9 mouse cellular contexts compared by ENCODE assay signal in the genomic region with DNA sequence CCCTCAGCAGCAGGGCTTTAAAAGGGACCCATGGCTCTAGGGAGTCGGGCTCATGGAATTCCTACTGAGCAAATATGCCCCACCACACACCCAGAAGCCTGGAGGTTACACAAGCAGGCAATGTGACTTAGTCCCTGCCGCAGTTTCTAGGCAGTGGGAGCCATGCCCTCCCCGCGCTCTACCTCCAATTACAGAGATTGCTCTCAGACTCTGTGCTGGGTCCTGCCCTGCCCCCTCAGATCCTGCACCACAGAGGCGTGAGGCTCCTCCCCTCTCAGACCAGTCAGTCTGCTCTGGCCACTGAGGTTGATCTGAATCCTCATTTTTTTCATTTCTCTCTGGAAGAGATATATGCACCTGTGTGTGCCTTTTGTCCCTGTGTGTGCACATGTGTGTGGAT. TPM values are rescaled to one million over a fixed set of nuclear protein-coding genes. Genes with fewer than 3 reads are reported as not detected.
DNase-seq lines count a peak whose midpoint lies in the region; ATAC-seq and TF ChIP-seq lines count a peak whose summit lies in the region.
"Had no signal": no experiment of that assay in that cellular context is flagged by ENCODE, and none has a peak within 500 bp of the region (broad histone marks: within the 10 kb centered on the region; RNA-seq: fewer than 3 reads in every experiment).

No protein-coding gene starts in this region.

- H3K9ac ChIP-seq in forebrain, postnatal 0 days = no peak overlapping the region
- no peak overlapping the region for H3K9ac ChIP-seq in forebrain, embryonic 12.5 days

- H3K36me3 ChIP-seq in forebrain, postnatal 0 days (ENCODE audit: insufficient read depth) = no peaks in the 10 kb centered on the region
- no peaks in the 10 kb centered on the region for H3K36me3 ChIP-seq in forebrain, embryonic 12.5 days (replicated peaks)

- no peak for DNase-seq in forebrain, postnatal 0 days
- peak; percentile 71 for DNase-seq in 416B (ENCODE audit: low read depth)
- DNase-seq in fibroblast of lung, adult 2 months (ENCODE audit: low read depth) = peak; percentile 52
- no peak for DNase-seq in testis, postnatal 10 days (ENCODE audit: low spot score)
- DNase-seq in thymus, postnatal 14 days = no peak
- DNase-seq in right cerebral cortex, adult 2 months (ENCODE audit: low spot score in 2 of 2) = no peak
- DNase-seq: kidney, postnatal 36 days had no signal

- no peak overlapping the region for H3K27ac ChIP-seq in forebrain, postnatal 0 days (ENCODE audit: low read depth, low read length)
- no peak overlapping the region for H3K27ac ChIP-seq in forebrain, embryonic 12.5 days

- 9% methylated on average over 5 of the region's 5 CpGs for WGBS in forebrain, postnatal 0 days
- 1% methylated on average over 5 of the region's 5 CpGs for WGBS in forebrain, embryonic 12.5 days

- TF ChIP-seq CTCF in forebrain, postnatal 0 days (IDR thresholded peaks at IDR 0.05; ENCODE audit: low read depth) = no peak

- ATAC-seq in forebrain, postnatal 0 days = peak; percentile 43
- no peak for ATAC-seq in forebrain, embryonic 12.5 days (ENCODE audit: low FRiP score)
- peak; percentile 61 for ATAC-seq in megakaryocyte progenitor cell, adult 5-6 weeks (replicated peaks; ENCODE audit: poor library complexity)

- no peaks in the 10 kb centered on the region for H3K27me3 ChIP-seq in forebrain, postnatal 0 days (ENCODE audit: insufficient read depth, low read length)
- no peaks in the 10 kb centered on the region; the same call in 1 of the 2 replicates for H3K27me3 ChIP-seq in forebrain, embryonic 12.5 days

- no peaks in the 10 kb centered on the region for H3K9me3 ChIP-seq in forebrain, postnatal 0 days (ENCODE audit: low read length)
- H3K9me3 ChIP-seq in forebrain, embryonic 12.5 days = peaks cover 1% of the 10 kb centered on the region; the same call in 1 of the 2 replicates

- no peak overlapping the region for H3K4me2 ChIP-seq in forebrain, postnatal 0 days (ENCODE audit: low read depth)
- no peak overlapping the region for H3K4me2 ChIP-seq in forebrain, embryonic 12.5 days

- no peaks in the 10 kb centered on the region for H3K4me1 ChIP-seq in forebrain, postnatal 0 days (ENCODE audit: insufficient read depth)
- H3K4me1 ChIP-seq in forebrain, embryonic 12.5 days = peaks cover 10% of the 10 kb centered on the region

- no peak overlapping the region for H3K4me3 ChIP-seq in forebrain, postnatal 0 days (ENCODE audit: low read depth, low read length)
- no peak overlapping the region for H3K4me3 ChIP-seq in forebrain, embryonic 12.5 days (replicated peaks)

RNA-seq across cellular contexts. Expression of gene Creg2, which starts 14.6 kb away (rescaled TPM):
- 9.8 and 13.1 TPM in 2 replicates for total RNA-seq in forebrain, postnatal 0 days (2014; rRNA removed)
- 2.8 and 6.9 TPM in 2 replicates for polyA plus RNA-seq in forebrain, postnatal 0 days (2015; fragmentation: Nextera tagmentation; extraction: Ambion mirVana)
- 0.22 and 0.38 TPM in 2 replicates for polyA plus RNA-seq in forebrain, embryonic 12.5 days (2016; fragmentation: Nextera tagmentation; extraction: Ambion mirVana)
- total RNA-seq in megakaryocyte progenitor cell, adult 5-6 weeks (2015) = not detected in 2 replicates
- total RNA-seq in megakaryocyte progenitor cell, adult 5-6 weeks (2017) = not detected in 2 replicates

RNA-seq across cellular contexts. Expression of gene Rnf149, which starts 59.5 kb away (rescaled TPM):
- 27.5 and 29.5 TPM in 2 replicates for total RNA-seq in forebrain, postnatal 0 days (2014; rRNA removed)
- polyA plus RNA-seq in forebrain, postnatal 0 days (2015; fragmentation: Nextera tagmentation; extraction: Ambion mirVana) = 8.5 and 20.0 TPM in 2 replicates
- polyA plus RNA-seq in forebrain, embryonic 12.5 days (2016; fragmentation: Nextera tagmentation; extraction: Ambion mirVana) = 24.7 and 30.5 TPM in 2 replicates
- total RNA-seq in megakaryocyte progenitor cell, adult 5-6 weeks (2015) = 22.3 and 27.5 TPM in 2 replicates
- 32.7 and 35.9 TPM in 2 replicates for total RNA-seq in megakaryocyte progenitor cell, adult 5-6 weeks (2017)

Comparison
In these comparisons a context has a peak if more than half of its experiments do, and no peak if none do; other contexts are left out.
1. DNase-seq: peak in 416B (single experiment) and fibroblast of lung, adult 2 months (single experiment); none in forebrain, postnatal 0 days (single experiment), testis, postnatal 10 days (single experiment), thymus, postnatal 14 days (single experiment) and right cerebral cortex, adult 2 months (0 of 2).
2. RNA of gene Creg2, which starts 14.6 kb away (total RNA-seq): 9.8 to 13.1 TPM in forebrain, postnatal 0 days; not detected in megakaryocyte progenitor cell, adult 5-6 weeks; every median in the first group is over 10 times any median in the second.